Mouse (Mus musculus): ENCODE results near the gene Ushbp1. TPM values are rescaled to one million over a fixed set of nuclear protein-coding genes. Genes with fewer than 3 reads are reported as not detected.
A peak's percentile ranks its signal among the peaks of the same experiment; 100 is the strongest.

Gene Ushbp1
- polyA plus RNA-seq, 2 experiments = 1.5 to 3.5 TPM

- H3K9ac ChIP-seq (replicated peaks) = no peak overlapping the region
- no peak for DNase-seq (ENCODE audit: low read depth in 3 of 3, low spot score in 3 of 3)
- H3K9me3 ChIP-seq (ENCODE audit: control insufficient read depth, low read length) = no peaks in the 10 kb centered on the region
- no peak for TF ChIP-seq EP300 (IDR thresholded peaks at IDR 0.05; ENCODE audit: low read depth)
- TF ChIP-seq CTCF (IDR thresholded peaks at IDR 0.05; ENCODE audit: low read depth) = no peak
- H3K27me3 ChIP-seq (ENCODE audit: control insufficient read depth, insufficient read depth, low read length) = no peaks in the 10 kb centered on the region
- peaks cover 14% of the 10 kb centered on the region in 2 experiments for H3K4me1 ChIP-seq (replicated peaks; ENCODE audit: control insufficient read depth in 2 of 2, insufficient read depth in 2 of 2, low read length in 1 of 2)
- H3K36me3 ChIP-seq (replicated peaks; ENCODE audit: control insufficient read depth, insufficient read depth, low read depth) = peaks cover 2% of the 10 kb centered on the region; the same call in 1 of the 2 replicates
- no peak for ATAC-seq (ENCODE audit: insufficient read depth)
- no peak overlapping the region for H3K27ac ChIP-seq
- no peak overlapping the region for H3K4me2 ChIP-seq (ENCODE audit: low read depth)
- no peak overlapping the region for H3K4me3 ChIP-seq (ENCODE audit: insufficient read depth in 1 of 2, low read depth in 2 of 2, low read length in 2 of 2)
Observed at GRCm38 (mm10) chr8:71401454-71401853, 5.9 kb upstream of the Ushbp1 start.

DNA sequence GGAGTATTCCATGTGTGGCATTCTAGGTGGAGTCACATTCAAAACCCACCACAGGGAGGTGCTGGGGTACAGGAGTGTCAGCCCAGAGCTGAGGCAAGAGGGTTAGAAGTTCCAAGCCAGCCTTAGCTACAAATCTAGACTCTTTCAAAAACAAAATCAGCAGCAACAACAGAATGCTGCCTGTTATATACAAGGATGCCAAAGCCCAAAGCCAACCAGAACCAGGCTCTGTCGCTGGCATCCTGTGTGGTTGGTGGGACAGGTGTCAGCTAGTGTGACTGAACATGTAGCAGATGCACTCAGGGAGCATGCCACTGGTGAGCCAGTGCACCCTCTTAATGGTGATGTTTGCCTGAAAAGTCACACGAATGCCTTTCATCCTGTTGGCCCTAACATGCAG is 5.2 kb upstream of the Ushbp1 start:
- WGBS (ENCODE audit: insufficient replicate concordance) = 76% methylated on average over 2 of the region's 2 CpGs
- Histone ChIP-seq H3K27me3 (ENCODE audit: control insufficient read depth, insufficient read depth, low read length) (no peaks in the 10 kb centered on the region), H3K4me3 (ENCODE audit: insufficient read depth in 1 of 2, low read depth in 2 of 2, low read length in 2 of 2) (no peak overlapping the region), H3K9ac (replicated peaks) (no peak overlapping the region), H3K27ac (no peak overlapping the region), H3K4me2 (ENCODE audit: low read depth) (no peak overlapping the region), H3K9me3 (ENCODE audit: control insufficient read depth, low read length) (no peaks in the 10 kb centered on the region), H3K4me1 (replicated peaks; ENCODE audit: control insufficient read depth in 2 of 2, insufficient read depth in 2 of 2, low read length in 1 of 2) (peaks cover 14 to 19% of the 10 kb centered on the region in 2 experiments), H3K36me3 (replicated peaks; ENCODE audit: control insufficient read depth, insufficient read depth, low read depth) (peaks cover 2% of the 10 kb centered on the region; the same call in 1 of the 2 replicates)
- TF ChIP-seq CTCF (IDR thresholded peaks at IDR 0.05; ENCODE audit: low read depth) = no peak
- no peak for TF ChIP-seq EP300 (IDR thresholded peaks at IDR 0.05; ENCODE audit: low read depth)
- DNase-seq (ENCODE audit: low read depth in 3 of 3, low spot score in 3 of 3) (no peak), ATAC-seq (ENCODE audit: insufficient read depth) (no peak)

- Histone ChIP-seq H3K4me2 (ENCODE audit: low read depth) (peak overlapping the region; percentile 87), H3K36me3 (replicated peaks; ENCODE audit: control insufficient read depth, insufficient read depth, low read depth) (peaks cover 2% of the 10 kb centered on the region; the same call in 1 of the 2 replicates), H3K4me3 (ENCODE audit: insufficient read depth in 1 of 2, low read depth in 2 of 2, low read length in 2 of 2) (peak overlapping the region; percentile 68 to 86), H3K27ac (no peak overlapping the region), H3K9ac (replicated peaks) (peak overlapping the region; percentile 56), H3K27me3 (ENCODE audit: control insufficient read depth, insufficient read depth, low read length) (no peaks in the 10 kb centered on the region), H3K9me3 (ENCODE audit: control insufficient read depth, low read length) (no peaks in the 10 kb centered on the region), H3K4me1 (replicated peaks; ENCODE audit: control insufficient read depth in 2 of 2, insufficient read depth in 2 of 2, low read length in 1 of 2) (peaks cover 6 to 11% of the 10 kb centered on the region in 2 experiments)
- DNase-seq (ENCODE audit: low read depth in 3 of 3, low spot score in 3 of 3) (no peak), ATAC-seq (ENCODE audit: insufficient read depth) (no peak)
- 69% methylated on average over 12 of the region's 12 CpGs for WGBS (ENCODE audit: insufficient replicate concordance)
- no peak for TF ChIP-seq EP300 (IDR thresholded peaks at IDR 0.05; ENCODE audit: low read depth)
- no peak for TF ChIP-seq CTCF (IDR thresholded peaks at IDR 0.05; ENCODE audit: low read depth)
Observed at GRCm38 (mm10) chr8:71397701-71398100, 2.1 kb upstream of the Ushbp1 start.

DNA sequence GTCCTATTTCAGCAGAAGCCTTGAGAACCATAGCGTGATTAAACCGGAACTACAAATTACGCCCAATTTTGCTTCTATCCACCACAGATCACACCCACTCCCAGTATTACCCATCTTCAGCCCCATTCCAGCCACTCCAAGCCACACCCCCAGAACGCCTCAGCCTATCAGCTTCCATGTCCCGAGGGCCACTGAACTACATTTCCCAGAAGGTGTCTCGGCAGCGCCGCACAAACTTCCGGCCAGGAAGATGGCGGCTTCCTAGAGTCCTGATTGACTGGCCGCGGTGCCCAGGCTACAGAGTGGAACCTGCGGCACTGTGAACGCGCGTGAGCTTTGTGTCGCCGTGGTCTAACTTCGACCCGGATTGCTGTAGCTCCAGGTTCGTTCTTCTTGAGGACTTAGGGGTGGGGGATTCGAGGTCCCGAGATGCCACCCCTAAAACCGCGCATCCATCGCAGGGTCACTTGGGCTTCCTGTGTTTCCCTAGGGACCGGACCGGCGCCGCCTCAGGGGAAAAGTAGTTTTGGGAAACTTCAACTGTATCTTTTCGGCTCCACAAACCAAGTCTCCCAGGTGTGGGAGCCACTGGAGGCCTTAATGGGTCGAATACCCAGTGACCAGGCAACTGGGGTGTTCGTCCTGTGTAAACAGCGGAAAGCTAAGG is 1.2 kb upstream of the Ushbp1 start, which contains the start of gene Babam1:
Gene Babam1, plus strand, starts transcription at position 223 of the 667 bp plus-strand sequence.
- TF ChIP-seq CTCF (IDR thresholded peaks at IDR 0.05; ENCODE audit: low read depth) = no peak
- TF ChIP-seq EP300 (IDR thresholded peaks at IDR 0.05; ENCODE audit: low read depth) = no peak
- Histone ChIP-seq H3K4me2 (ENCODE audit: low read depth) (peak within 1 kb of the TSS; percentile 87), H3K9ac (replicated peaks) (peak within 1 kb of the TSS; percentile 56), H3K27me3 (ENCODE audit: control insufficient read depth, insufficient read depth, low read length) (no peaks in the 10 kb centered on the region), H3K9me3 (ENCODE audit: control insufficient read depth, low read length) (no peaks in the 10 kb centered on the region), H3K4me3 (ENCODE audit: insufficient read depth in 1 of 2, low read depth in 2 of 2, low read length in 2 of 2) (peak within 1 kb of the TSS; percentile 68 to 86), H3K27ac (peak within 1 kb of the TSS; percentile 11; the same call in 1 of the 2 replicates), H3K36me3 (replicated peaks; ENCODE audit: control insufficient read depth, insufficient read depth, low read depth) (peaks cover 2% of the 10 kb centered on the region; the same call in 1 of the 2 replicates), H3K4me1 (replicated peaks; ENCODE audit: control insufficient read depth in 2 of 2, insufficient read depth in 2 of 2, low read length in 1 of 2) (peaks cover 6 to 11% of the 10 kb centered on the region in 2 experiments)
- WGBS (ENCODE audit: insufficient replicate concordance) = under 1% methylated on average over 34 of the region's 34 CpGs
- DNase-seq (ENCODE audit: low read depth in 3 of 3, low spot score in 3 of 3) (peak; percentile 89 to 93 (median 91)), ATAC-seq (ENCODE audit: insufficient read depth) (peak; percentile 96)

- Histone ChIP-seq H3K9ac (replicated peaks) (no peak overlapping the region), H3K4me3 (ENCODE audit: insufficient read depth in 1 of 2, low read depth in 2 of 2, low read length in 2 of 2) (no peak overlapping the region), H3K4me1 (replicated peaks; ENCODE audit: control insufficient read depth in 2 of 2, insufficient read depth in 2 of 2, low read length in 1 of 2) (peaks cover 6 to 11% of the 10 kb centered on the region in 2 experiments), H3K9me3 (ENCODE audit: control insufficient read depth, low read length) (no peaks in the 10 kb centered on the region), H3K36me3 (replicated peaks; ENCODE audit: control insufficient read depth, insufficient read depth, low read depth) (peaks cover 2% of the 10 kb centered on the region; the same call in 1 of the 2 replicates), H3K4me2 (ENCODE audit: low read depth) (no peak overlapping the region; the same call in 1 of the 2 replicates), H3K27ac (no peak overlapping the region), H3K27me3 (ENCODE audit: control insufficient read depth, insufficient read depth, low read length) (no peaks in the 10 kb centered on the region)
- WGBS (ENCODE audit: insufficient replicate concordance) = 70% methylated on average over 10 of the region's 10 CpGs
- no peak for ATAC-seq (ENCODE audit: insufficient read depth)
- no peak for DNase-seq (ENCODE audit: low read depth in 3 of 3, low spot score in 3 of 3)
- TF ChIP-seq EP300 (IDR thresholded peaks at IDR 0.05; ENCODE audit: low read depth) = no peak
Observed at GRCm38 (mm10) chr8:71395071-71395470, 531 bp downstream of the Ushbp1 start.

Data from liver, embryonic 14.5 days (tissue).